Mouse (Mus musculus) heart, adult 2 months (tissue): Measurements from ENCODE around the gene Rnf220. TPM values are rescaled to one million over a fixed set of nuclear protein-coding genes. Genes with fewer than 3 reads are reported as not detected.

Experiments
- DNase-seq, 2 experiments: peaks; one replicate each; pipeline ENCODE4 v3.0.0; 2021
- H3K27ac ChIP-seq: fragments of 200-600 bp; 2 replicates; pipeline ENCODE4 v1.8.1; 2022
- H3K27me3 ChIP-seq: fragments of 200-500 bp; 2 replicates; pipeline ENCODE4 v1.6.1; 2012; ENCODE audit warnings: mild to moderate bottlenecking, low read length, inconsistent platforms, mixed read lengths; ENCODE audit not compliant: control insufficient read depth, insufficient read depth
- H3K36me3 ChIP-seq: fragments of 200-500 bp; 2 replicates; pipeline ENCODE4 v1.6.1; 2012; ENCODE audit warnings: low read length, inconsistent platforms; ENCODE audit not compliant: control insufficient read depth, insufficient read depth
- H3K4me1 ChIP-seq: fragments of 200-500 bp; 2 replicates; pipeline ENCODE4 v1.6.1; 2011; ENCODE audit warnings: low read length; ENCODE audit not compliant: control insufficient read depth, insufficient read depth
- H3K4me3 ChIP-seq: fragments of 200-600 bp; 2 replicates; pipeline ENCODE4 v1.8.1; 2022
- H3K79me2 ChIP-seq: fragments of 200-500 bp; replicated peaks from 2 replicates; pipeline ENCODE4 v1.6.1; 2012; ENCODE audit warnings: mild to moderate bottlenecking, inconsistent platforms, low read length, moderate library complexity, mixed read lengths; ENCODE audit not compliant: control insufficient read depth, insufficient read depth
- H3K9ac ChIP-seq: fragments of 200-500 bp; 2 replicates; pipeline ENCODE4 v1.6.1; 2012; ENCODE audit warnings: low read depth, mild to moderate bottlenecking, control low read depth, inconsistent platforms, low read length, mixed read lengths
- CTCF ChIP-seq: fragments of 200-600 bp; IDR thresholded peaks from 2 replicates; pipeline ENCODE4 v1.8.1; 2022; ENCODE audit warnings: antibody characterized with exemption, mild to moderate bottlenecking, moderate library complexity
- EP300 ChIP-seq: fragments of 200-500 bp; IDR thresholded peaks from 2 replicates; pipeline ENCODE4 v1.6.1; 2011; ENCODE audit warnings: low read depth, low read length, control low read depth; ENCODE audit not compliant: insufficient read depth
- POLR2A ChIP-seq: fragments of 200-500 bp; IDR thresholded peaks from 2 replicates; pipeline ENCODE4 v1.6.1; 2011; ENCODE audit warnings: mild to moderate bottlenecking, low read depth, low read length, control low read depth; ENCODE audit not compliant: insufficient read depth
- WGBS: fragments of 180-500 bp; shearing (Covaris S2); methylation state at CpG from one replicate; pipeline ENCODE4 v1.1.7; 2018; 5-methylcytosine and 5-hydroxymethylcytosine counted together
- intact Hi-C: fragments of 180-260 bp; cut with DNase I; formaldehyde crosslinking; loops from one replicate; pipeline ENCODE4 v1.15.1; 2025
- polyA plus RNA-seq: library from polyadenylated mRNA; depleted of rRNA; stranded (reverse); fragments of >200 nt; gene quantifications from 2 replicates; pipeline ENCODE4 v1.2.3, GENCODE M21; 2012
- total RNA-seq, 2 experiments: library from RNA; stranded (reverse); gene quantifications; 2 replicates each; pipeline ENCODE4 v1.2.3; 2021

Rnf220 gene
- total and polyA plus RNA-seq, 3 experiments, result 32.3 to 41.4 (median 33.2) TPM

GRCm38 (mm10) chr4:117278381-117279252 lies 218.2 kb downstream of the Rnf220 start:
- H3K4me3 ChIP-seq, result no peak overlapping the region
- WGBS, result 65% methylated on average over 10 of the region's 10 CpGs
- intact Hi-C loops, result loop anchor here (10.0 kb wide), 1 partner anchor 496 kb away; no protein-coding TSS in a partner anchor
- TF ChIP-seq POLR2A (no peak), EP300 (no peak), CTCF (no peak)
- H3K4me1 ChIP-seq, result no peaks in the 10 kb centered on the region
- no peaks in the 10 kb centered on the region for H3K79me2 ChIP-seq
- DNase-seq, result no peak
- H3K27ac ChIP-seq, result no peak overlapping the region
- H3K27me3 ChIP-seq, result no peaks in the 10 kb centered on the region
- no peaks in the 10 kb centered on the region for H3K36me3 ChIP-seq
- H3K9ac ChIP-seq, result no peak overlapping the region

- Histone ChIP-seq H3K4me3 (no peak overlapping the region), H3K9ac (no peak overlapping the region), H3K4me1 (no peaks in the 10 kb centered on the region), H3K27ac (no peak overlapping the region), H3K36me3 (no peaks in the 10 kb centered on the region), H3K79me2 (no peaks in the 10 kb centered on the region), H3K27me3 (no peaks in the 10 kb centered on the region)
- no peak for DNase-seq
- TF ChIP-seq EP300 (no peak), POLR2A (no peak), CTCF (no peak)
- intact Hi-C loops, result loop anchor here (10.0 kb wide), 1 partner anchor 497 kb away; no protein-coding TSS in a partner anchor
- WGBS, result 85% methylated on average over 7 of the region's 7 CpGs
Observed at GRCm38 (mm10) chr4:117277687-117278086, 219.2 kb downstream of the Rnf220 start.

- Histone ChIP-seq H3K4me3 (no peak overlapping the region), H3K27me3 (no peaks in the 10 kb centered on the region), H3K27ac (no peak overlapping the region), H3K79me2 (no peaks in the 10 kb centered on the region), H3K4me1 (no peaks in the 10 kb centered on the region), H3K9ac (no peak overlapping the region), H3K36me3 (no peaks in the 10 kb centered on the region)
- WGBS, result 95% methylated on average over 13 of the region's 13 CpGs
- no peak for TF ChIP-seq POLR2A
- TF ChIP-seq EP300, result no peak
- TF ChIP-seq CTCF, result no peak
- intact Hi-C loops, result loop anchor here (10.0 kb wide), 1 partner anchor 498 kb away; no protein-coding TSS in a partner anchor
- DNase-seq, result no peak
Observed at GRCm38 (mm10) chr4:117277021-117277420, 219.8 kb downstream of the Rnf220 start.

- no peaks in the 10 kb centered on the region for H3K27me3 ChIP-seq
- no peak overlapping the region for H3K27ac ChIP-seq
- no peaks in the 10 kb centered on the region for H3K36me3 ChIP-seq
- no peak overlapping the region for H3K9ac ChIP-seq
- H3K79me2 ChIP-seq, result no peaks in the 10 kb centered on the region
- H3K4me1 ChIP-seq, result no peaks in the 10 kb centered on the region
- intact Hi-C loops, result loop anchor here (10.0 kb wide), 1 partner anchor 499 kb away; no protein-coding TSS in a partner anchor
- H3K4me3 ChIP-seq, result no peak overlapping the region
- DNase-seq, result no peak
- no peak for TF ChIP-seq EP300
- TF ChIP-seq CTCF, result no peak
- no peak for TF ChIP-seq POLR2A
- 95% methylated on average over 17 of the region's 17 CpGs for WGBS
Observed at GRCm38 (mm10) chr4:117276281-117276711, 220.6 kb downstream of the Rnf220 start.

- no peak overlapping the region for H3K9ac ChIP-seq
- TF ChIP-seq POLR2A, result no peak
- TF ChIP-seq CTCF, result no peak
- TF ChIP-seq EP300, result no peak
- H3K27ac ChIP-seq, result no peak overlapping the region
- no peaks in the 10 kb centered on the region for H3K36me3 ChIP-seq
- WGBS, result 88% methylated on average over 4 of the region's 4 CpGs
- H3K4me3 ChIP-seq, result no peak overlapping the region
- H3K27me3 ChIP-seq, result no peaks in the 10 kb centered on the region
- H3K4me1 ChIP-seq, result no peaks in the 10 kb centered on the region
- no peak for DNase-seq
- H3K79me2 ChIP-seq, result no peaks in the 10 kb centered on the region
- intact Hi-C loops, result loop anchor here (2.0 to 10.0 kb wide), 2 partner anchors 70 to 500 kb away; no protein-coding TSS in a partner anchor
Observed at GRCm38 (mm10) chr4:117274720-117275119, 222.1 kb downstream of the Rnf220 start.

GRCm38 (mm10) chr4:117272459-117272858 lies 224.4 kb downstream of the Rnf220 start:
- Histone ChIP-seq H3K79me2 (no peaks in the 10 kb centered on the region), H3K27ac (no peak overlapping the region), H3K4me3 (no peak overlapping the region), H3K36me3 (no peaks in the 10 kb centered on the region), H3K4me1 (no peaks in the 10 kb centered on the region), H3K9ac (no peak overlapping the region), H3K27me3 (no peaks in the 10 kb centered on the region)
- DNase-seq, result no peak
- intact Hi-C loops, result loop anchor here (10.0 kb wide), 1 partner anchor 502 kb away; no protein-coding TSS in a partner anchor
- TF ChIP-seq POLR2A (no peak), EP300 (no peak), CTCF (no peak)
- 52% methylated on average over 12 of the region's 12 CpGs for WGBS
